Mouse (Mus musculus) layer of hippocampus, postnatal 14 days (tissue): ENCODE results near the gene Sar1b. TPM values are rescaled to one million over a fixed set of nuclear protein-coding genes. Genes with fewer than 3 reads are reported as not detected.
"Not testable (repeated sequence)": the region's sequence is repeated elsewhere in the genome, so short reads cannot be mapped to it uniquely, and the experiment has no call there.

Source experiments
- DNase-seq, 2 experiments: peaks; one replicate each; pipeline ENCODE4 v3.0.0; 2021 to 2022; ENCODE audit warnings: low spot score in 2 of 2, mixed read lengths in 1 of 2
- long read RNA-seq, 2 experiments: library from polyadenylated mRNA; stranded (forward); transcript quantifications; one replicate each; pipeline ENCODE4 v2.0.0; 2021
- total RNA-seq, 2 experiments: library from RNA; stranded (reverse); gene quantifications; 2 replicates each; pipeline ENCODE4 v1.2.3; 2021

Sar1b gene
- 10 to 100 TPM; 71.8 to 74.5 TPM for total RNA-seq
- long read RNA-seq, experiment 1, transcript Sar1b-201 (7 exons, 1,201 nt), result major isoform, 99 of 105 reads
- long read RNA-seq, experiment 1, partial matches to known transcripts, result 0 of 105 reads
- long read RNA-seq, experiment 1, other reads (novel, unspliced or antisense), result 6 of 105 reads
- long read RNA-seq, experiment 2, transcript Sar1b-201 (7 exons, 1,201 nt), result major isoform, 158 of 166 reads
- long read RNA-seq, experiment 2, partial matches to known transcripts, result 2 of 166 reads
- long read RNA-seq, experiment 2, other reads (novel, unspliced or antisense), result 6 of 166 reads

DNA sequence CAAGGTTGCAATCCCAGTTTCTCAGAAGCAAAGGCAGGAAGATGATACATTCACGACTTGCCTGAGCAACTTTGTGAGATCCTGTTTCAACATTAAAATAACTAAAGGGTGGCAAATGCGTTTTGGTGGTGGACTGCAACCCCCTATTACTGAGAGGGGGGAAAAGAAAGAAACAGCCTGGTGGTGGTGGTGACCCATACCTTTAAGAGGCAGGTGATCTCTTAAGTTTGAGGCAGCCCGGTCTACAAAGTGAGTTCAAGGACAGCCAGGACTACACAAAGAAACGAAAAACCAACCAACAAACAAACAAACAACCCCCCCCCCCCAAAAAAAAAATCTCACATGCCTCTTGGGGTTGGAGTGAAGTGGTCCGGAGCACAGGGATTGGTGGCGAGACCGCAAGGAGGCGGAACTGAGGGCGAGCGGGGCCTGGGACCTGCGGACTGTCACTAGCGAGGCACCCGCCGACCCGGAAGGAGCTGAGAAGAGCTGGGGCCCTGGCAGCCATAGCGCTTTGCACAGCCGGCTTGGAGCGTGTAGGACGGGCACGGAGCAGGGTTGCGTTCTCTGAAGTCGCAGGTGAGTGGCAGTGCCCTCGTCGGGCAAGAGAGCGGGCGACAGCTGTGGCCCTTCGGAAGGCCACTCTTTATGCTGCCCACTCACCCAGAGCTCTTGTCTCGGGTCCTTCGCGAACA is at the start of gene Sar1b, which contains the start of gene Sec24a:
Gene Sar1b (plus strand): TSS at position 475 of the 695 bp plus-strand sequence.
Gene Sec24a (minus strand): TSS at position 422 of the 695 bp plus-strand sequence.
- DNase-seq, result peak; percentile 80 to 84

DNA sequence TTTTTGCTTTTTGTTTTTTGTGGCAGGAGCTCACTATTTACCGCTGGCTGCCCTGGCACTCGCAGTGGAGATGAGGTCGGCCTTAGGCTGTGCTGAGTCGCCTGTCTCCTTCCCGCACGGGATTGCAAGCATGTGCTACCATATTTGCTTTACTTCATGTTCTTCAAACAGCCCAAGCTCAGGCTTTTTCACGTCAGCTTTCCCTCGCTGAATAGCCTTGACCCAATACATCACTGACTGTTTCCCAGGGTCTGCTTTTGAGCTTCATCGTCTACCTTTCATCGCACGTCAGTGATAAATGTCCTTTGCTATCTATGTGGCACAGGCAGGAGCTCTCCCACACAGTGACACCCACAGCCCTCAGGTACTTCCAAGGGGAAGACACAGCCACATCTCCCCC is 42.4 kb upstream of the Sar1b start:
- no peak for DNase-seq

DNA sequence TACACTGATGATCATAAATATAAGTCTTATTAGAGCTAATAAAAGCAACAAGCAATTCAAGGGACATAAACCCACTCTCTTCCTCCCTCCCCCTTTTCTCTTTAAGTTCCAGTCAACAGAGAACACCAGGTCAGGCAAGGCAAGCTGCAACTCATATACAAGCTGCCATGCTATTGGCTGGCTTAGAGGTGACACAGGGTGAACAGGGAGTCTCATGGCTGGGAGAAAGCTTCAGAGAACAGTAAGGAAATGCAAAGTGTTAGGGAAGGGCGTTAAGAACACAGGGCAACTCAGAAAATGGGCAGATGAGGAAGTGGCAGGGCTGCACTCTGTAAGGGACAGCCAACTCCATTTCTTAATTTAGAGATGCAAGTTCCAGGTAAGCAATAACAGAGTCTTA is 30.6 kb upstream of the Sar1b start:
- DNase-seq, result no peak

DNA sequence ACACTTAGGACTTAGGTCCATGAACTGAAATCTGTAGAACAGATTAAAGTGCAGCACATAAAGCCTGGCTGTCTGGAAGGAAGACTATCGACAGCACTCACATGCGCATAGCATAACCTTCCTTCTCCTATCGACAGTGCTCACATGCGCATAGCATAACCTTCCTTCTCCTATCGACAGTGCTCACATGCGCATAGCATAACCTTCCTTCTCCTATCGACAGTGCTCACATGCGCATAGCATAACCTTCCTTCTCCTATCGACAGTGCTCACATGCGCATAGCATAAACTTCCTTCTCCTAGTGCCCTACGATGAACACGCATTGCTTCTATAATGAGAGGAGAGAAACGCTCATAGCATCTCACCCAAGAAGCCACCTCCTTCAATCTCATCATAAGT is 29.3 kb upstream of the Sar1b start:
- not testable (repeated sequence) for DNase-seq

DNA sequence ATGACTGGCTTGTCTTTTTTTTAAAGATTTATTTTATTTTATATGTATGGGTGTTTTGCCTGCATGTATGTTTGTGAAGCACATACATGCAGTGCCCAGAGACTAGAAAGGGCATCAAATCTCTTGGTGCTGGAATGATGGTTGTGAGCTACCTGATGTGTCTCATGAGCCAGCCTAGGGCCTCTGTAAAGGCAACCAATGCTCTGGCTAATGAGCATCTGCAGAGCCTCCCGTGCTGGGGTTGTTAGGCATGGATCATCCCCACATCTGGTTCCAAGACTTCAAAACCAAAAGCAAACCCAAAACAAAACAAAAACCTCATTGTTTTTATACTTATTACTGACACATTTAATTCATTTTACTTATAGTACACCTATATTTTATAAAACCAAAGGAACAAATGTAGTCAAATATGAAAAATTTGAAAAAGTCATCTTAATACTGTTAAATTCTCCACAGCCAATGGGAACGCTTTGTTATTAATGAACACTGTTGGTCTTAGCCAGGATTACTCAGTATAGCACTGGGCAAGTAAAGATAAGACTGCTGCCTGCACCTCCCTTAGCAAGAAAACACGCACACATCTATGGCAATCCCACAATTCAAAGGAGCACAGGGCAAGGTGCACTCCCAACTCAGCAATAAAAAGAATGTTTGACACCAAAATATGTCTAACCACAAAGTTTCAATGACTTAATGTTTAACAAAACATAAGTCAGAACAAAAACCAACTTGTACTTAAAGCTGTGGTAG is 24.7 kb upstream of the Sar1b start:
- no peak for DNase-seq

DNA sequence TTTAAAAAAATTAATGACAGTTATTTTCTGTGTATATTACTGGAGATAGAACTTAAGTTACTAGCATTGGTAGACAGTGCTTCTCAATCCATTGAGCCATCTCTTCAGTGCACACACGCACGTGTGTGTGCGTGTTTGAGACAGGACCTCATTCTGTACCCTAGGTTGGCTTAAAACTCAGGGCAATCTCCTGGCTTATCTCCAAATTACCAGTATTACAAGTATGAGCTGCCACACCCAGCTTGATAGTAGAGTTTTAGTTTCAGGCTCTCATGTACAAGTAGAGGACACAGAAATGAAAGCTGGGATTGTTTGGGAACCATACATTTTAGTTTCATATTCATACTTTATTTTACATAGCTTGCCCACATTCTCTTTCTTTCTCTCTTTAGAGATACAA is 22.8 kb upstream of the Sar1b start:
- no peak for DNase-seq

DNA sequence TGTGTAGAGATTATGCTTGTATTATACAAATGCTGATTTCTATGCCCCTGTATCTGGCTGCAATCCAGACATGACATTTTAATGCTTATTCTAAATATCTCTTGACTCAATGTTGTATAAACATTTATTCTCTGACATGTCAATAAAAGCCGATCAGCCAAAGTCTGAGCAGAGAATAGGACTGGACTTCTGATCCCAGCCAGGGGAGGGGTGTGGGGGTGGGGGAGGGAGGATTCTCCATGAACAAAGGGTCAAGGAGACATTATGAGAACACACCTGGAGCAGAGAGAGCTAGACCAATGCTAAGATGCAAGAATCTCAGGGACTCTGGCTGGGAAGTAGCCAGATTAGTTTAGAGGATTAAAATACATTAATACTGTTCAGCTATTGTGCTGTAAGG is 17.4 kb upstream of the Sar1b start:
- DNase-seq, result no peak

DNA sequence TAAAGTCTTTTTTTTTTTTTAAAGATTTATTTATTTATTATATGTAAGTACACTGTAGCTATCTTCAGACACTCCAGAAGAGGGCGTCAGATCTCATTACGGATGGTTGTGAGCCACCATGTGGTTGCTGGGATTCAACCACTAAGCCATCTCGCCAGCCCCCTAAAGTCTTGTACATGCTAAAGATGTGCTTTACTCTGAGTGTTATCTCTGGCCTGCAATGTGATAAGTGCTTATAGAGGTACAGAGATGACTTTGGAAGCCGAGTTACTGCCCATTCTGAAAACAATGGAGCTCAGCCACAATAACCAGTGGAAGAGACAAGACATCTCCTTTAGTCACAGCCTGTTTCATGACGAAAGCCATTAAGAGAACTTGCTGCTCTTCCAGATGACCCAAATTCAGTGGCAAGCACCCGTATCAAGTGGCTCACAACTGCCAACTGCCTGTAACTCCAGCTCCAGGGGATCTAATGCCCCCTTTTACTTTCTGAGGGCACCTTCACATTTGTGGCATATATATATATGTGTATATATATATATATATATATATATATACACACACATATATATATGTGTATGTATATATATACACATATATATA is 11.8 kb upstream of the Sar1b start:
- not testable (repeated sequence) for DNase-seq

DNA sequence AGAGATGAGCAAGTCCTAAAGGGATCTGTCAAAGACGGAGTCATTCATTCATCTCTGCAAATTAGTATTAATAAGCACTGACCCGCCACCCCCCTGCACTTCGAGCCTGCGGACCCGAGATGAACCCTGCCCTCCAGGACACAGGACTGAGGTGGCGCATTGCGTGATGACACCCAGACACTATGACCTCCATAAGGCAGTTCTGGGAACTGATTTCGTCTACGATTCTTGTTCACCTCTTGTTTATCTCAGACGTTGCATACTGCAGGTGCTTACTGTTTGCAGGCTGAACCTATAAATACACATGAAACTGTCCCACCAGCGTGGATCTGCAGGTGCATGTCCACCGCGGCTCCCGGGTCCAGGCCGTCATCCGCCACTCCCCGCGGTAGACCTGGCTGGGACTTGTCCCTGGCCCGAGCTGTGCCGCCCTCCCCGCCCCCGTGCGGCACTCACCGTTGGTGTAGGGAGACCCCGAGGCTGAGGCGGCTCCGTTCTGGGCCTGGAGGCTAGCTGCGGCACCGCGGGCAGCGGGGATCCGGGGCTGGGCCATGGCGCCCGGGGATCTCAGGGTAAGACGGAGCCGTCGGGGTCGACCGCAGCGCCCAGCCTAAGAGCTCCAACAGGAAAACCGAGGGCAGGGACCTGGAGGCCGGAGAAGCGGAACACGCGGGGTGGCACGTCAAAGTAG is 7.7 kb upstream of the Sar1b start:
- DNase-seq, result peak in 1 of 2 experiments; percentile 28

DNA sequence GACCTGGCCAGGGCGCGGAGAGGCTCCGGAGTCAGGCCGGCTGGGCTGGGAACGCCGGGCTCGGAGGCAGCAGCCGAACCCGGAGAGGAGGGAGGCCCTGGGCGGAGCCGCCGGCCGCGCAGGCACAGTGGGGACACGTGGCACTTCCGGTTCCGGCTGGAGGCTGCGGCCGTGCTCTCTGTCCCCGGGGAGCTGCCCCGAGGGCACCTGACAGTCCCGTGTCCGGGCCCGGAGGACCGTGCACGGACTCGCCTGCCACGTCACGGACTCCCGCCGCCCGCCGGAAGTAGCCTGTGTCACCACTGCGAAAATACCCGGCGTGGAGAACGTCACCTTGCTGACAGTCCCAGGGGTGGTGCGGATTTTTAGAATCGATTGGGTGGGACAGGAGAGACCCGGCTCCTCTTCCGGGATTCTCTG is 7.1 kb upstream of the Sar1b start:
- peak; percentile 86 to 88 for DNase-seq

DNA sequence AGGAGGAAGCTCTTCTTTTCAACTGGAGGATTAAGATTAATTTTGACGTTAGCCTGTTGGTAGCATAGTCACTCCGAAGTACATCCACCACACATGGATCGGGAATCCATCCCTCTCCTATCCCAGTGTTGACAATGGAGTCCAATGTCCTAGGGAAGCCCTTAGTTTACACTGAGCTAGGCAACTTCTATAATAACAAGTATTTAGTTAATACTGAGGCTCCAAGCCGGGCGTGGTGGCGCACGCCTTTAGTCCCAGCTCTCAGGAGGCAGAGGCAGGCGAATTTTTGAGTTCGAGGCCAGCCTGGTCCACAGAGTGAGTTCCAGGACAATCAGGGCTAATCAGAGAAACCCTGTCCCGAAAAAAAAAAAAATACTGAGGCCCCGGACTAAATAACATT is 6.5 kb upstream of the Sar1b start:
- DNase-seq, result no peak

DNA sequence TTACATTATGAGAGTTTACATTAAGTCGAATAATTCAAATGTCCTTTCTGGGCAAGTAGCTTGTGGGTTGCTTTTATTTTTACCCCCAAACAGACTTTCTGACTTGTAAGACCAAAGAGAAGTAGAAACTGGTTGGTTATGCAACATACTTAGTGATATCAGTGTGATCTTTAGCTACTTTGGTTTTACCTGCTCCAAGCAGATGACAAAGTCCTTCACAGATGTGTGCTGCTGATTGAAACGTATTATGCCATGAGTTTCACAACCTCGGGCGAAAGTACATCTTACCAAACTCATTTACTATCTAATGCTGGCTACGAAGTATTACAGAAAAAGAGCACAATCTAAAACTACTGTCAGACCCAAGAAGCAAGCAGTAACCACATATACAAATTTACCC is 5.9 kb upstream of the Sar1b start:
- DNase-seq, result no peak

DNA sequence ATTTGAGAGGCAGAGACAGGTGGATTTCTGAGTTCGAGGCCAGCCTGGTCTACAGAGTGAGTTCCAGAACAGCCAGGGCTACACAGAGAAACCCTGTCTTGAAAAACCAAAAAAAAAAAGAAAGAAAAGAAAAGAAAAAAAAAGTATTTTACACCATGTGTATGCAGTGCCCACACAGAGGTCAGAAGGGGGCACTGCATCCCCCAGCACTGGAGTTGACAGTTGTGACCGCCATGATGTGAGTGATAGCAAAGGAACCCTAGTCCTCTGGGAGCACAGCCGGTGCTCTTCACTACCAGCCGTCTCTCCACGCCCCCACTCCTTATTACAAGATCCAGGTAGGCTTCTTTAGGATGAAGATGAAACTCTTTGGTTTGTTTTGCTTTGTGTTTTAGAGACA is 5.3 kb upstream of the Sar1b start:
- DNase-seq, result not testable (repeated sequence)

DNA sequence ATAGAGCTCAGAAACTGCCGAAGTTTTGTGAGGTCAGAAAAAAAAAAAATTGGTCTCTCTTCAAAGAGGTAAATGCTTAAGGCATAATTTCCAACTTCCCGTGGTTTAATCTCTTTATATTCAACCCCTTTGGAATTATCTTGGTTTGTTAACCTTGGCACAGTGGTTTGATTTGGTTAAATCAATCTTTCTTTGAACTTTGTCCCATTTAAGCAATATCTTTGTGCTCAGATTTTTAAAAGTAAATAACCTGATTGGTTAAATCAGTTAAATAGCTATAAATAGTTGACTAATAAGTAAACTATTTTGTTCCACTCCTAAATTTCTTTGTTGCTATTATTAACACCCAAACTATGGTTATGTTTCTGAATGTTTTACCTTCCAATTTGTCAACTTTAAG is 4.2 kb upstream of the Sar1b start:
- no peak for DNase-seq

DNA sequence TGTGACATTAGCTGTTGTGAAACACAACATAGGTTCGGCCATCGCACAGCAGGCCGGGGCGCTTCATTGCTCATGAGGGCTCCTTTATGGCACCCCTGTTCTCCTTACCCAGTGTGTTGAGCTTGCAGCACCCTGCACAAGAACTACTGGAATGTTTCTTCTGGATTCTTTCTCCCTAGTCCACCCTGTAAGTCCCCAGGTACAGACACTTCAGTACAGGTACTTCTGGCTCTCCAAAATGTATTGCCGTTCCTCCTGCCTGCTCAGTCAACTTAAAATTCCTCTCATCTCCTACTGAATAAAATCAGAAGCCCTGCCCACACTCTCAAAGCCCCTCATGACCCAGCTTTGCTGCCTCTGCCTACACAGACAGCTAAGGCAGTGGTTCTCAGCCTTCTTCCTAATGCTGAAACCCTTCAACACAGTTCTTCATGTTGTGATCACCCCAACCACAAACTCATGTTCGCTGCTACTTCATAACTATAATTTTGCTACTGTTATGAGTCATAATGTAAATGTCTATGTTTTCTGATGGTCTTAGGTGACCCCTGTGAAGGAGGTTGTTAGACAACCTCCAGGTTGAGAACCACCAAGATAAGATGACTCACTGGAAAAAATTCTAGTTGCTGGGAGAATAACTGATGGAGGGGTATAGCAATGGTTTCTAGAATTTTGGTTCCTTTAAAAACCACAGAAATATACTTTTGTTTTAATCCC is 3.4 kb upstream of the Sar1b start:
- DNase-seq, result no peak

DNA sequence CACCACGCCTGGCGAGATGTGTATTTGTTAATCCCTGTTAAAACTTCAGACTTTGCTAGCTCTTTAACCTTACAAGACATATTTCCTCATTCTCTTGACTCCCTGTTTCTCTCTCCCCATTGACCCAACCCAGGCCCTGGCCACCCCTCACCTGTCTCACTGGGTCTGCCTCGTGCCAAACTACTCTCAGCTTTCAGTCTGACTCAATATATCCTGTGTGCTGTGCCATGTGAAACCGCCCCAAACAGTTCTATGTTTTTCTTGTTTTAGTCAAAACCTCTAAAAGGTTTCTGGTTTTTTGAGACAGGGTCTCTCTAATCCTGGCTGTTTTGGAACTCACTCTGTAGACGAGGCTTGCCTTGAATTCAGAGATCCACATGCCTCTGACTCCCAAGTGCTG is 2.2 kb upstream of the Sar1b start:
- no peak for DNase-seq

DNA sequence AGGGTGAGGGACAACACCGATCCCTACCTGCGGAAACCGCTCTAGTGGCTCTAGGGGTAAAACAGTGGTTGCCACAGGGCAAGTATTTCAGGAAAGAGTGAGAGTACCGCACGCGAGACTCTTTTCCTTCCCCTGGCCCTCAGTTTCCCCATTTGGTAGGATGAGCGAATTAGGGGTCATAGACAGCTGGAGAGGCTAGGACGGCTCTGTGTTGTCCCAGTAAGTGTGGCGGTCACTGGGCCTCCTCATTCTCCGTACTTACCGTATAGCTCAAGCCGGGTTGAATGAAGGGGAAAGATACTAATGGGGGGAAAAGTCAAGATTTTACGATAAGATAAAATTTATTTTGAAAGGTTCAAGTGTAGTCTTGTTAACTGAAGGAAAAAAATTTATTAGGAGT is 468 bp downstream of the Sar1b start:
- no peak for DNase-seq

DNA sequence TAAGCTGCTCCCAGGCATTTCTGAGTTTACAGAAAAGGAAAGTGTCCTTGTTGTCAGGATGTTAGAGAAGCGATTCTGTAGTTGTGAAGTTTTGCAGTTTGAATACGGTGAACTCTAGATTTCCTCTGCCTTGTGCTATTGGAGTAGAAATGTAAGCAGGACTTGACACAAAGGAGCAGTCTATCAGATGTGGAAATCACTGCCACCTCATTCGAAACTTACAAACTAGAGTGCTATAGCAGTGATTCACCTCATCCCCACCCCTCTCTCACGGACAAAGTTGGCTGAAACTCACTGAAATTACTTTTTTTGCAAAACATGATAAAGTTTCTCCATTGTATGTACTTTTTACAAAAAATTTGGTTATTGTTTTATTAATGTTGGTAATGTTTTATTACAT is 1.3 kb downstream of the Sar1b start:
- DNase-seq, result no peak

DNA sequence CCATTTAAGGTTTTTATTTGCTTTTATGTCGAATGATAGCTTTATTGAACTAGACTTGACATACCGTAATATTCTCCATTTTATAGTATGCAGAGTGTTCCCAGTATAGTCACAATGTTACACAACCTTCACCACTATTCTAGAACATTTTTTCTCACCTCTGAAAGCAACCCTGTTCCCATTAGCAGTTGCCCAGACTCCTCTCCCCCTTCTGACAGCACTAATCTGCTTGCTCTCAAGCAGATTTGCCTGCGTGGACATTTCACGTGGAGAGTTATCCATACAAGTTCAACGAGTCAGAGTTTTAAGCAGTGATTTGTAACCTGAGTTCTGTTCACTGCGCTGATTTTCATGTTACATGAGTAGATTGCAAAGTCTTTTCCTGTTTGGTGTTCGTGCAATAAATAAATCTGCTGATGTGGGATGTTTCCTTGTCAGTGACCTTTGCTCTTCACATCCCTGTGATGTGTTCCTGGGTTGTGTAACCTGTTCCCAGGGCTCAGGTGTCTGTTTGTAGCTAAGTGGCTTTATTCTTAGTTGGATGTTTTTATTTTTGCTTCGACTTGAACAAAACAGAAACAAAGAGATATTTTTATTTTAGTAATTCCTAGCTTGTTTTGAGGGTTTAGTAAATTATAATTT is 4.2 kb downstream of the Sar1b start:
- no peak for DNase-seq

DNA sequence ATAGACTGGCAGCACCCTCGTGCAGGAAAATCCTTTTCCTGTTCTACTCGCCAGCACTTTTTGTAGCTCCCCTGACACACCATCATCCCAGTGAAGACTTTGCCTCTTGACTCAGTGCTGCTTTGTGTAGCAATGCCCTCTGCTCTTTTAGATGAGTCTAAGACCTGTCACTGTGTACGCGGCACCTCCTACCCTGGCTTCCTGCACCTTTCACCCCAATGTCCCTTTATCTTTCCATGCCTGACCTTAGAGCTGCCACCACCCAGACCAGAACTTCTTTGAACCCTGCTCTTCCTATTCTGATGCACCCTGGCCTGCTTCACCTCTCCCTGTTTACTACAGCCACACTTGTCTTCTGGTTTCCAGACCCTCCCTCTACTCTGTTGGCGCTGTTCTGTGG is 4.8 kb downstream of the Sar1b start:
- DNase-seq, result no peak
